Mouse (Mus musculus): ENCODE results near the gene Tent4a. TPM values are rescaled to one million over a fixed set of nuclear protein-coding genes. Genes with fewer than 3 reads are reported as not detected.

Tent4a gene
- polyA plus RNA-seq, 1 experiment from 2014 or later: 7.2 TPM

DNA sequence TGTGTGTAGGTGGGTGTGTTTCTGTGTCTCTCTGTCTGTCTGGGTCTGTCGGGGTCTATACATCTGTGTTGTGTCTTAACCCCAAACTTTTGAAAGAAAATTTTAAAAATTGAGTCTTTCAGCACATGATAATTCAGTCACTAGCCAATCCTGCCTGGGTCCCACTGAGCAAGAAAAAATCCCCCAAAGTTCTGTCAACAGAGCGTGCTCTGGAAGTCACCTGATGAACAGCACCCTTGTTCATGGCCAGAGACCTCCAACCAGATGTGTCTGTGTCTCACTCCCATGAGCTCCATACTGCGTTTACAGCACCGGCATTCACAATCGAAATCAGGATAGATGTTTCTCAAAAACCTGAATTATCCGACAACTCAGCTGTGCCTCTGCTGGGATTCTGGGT is 76.0 kb downstream of the Tent4a start:
- ATAC-seq (ENCODE audit: insufficient number of reproducible peaks, insufficient read depth, low FRiP score, low TSS enrichment, low read depth): no peak

GRCm38 (mm10) chr13:69457105-69457504 is 77.3 kb downstream of the Tent4a start:
- no peaks in the 10 kb centered on the region for H3K9me3 ChIP-seq
- no peak for ATAC-seq (ENCODE audit: insufficient number of reproducible peaks, insufficient read depth, low FRiP score, low TSS enrichment, low read depth)
- H3K27me3 ChIP-seq: no peaks in the 10 kb centered on the region
- no peak overlapping the region for H3K9ac ChIP-seq
- H3K36me3 ChIP-seq: no peaks in the 10 kb centered on the region
- H3K4me2 ChIP-seq: no peak overlapping the region
- no peak overlapping the region for H3K27ac ChIP-seq
- no peak overlapping the region for H3K4me3 ChIP-seq
- no peaks in the 10 kb centered on the region for H3K4me1 ChIP-seq
- WGBS: 78% methylated on average over 2 of the region's 2 CpGs

More for the DNA sequence above, 76.0 kb downstream of the Tent4a start:
- 89% methylated on average over 6 of the region's 6 CpGs for WGBS
- no peak overlapping the region for H3K27ac ChIP-seq
- no peaks in the 10 kb centered on the region for H3K4me1 ChIP-seq
- H3K9me3 ChIP-seq: no peaks in the 10 kb centered on the region
- H3K36me3 ChIP-seq: no peaks in the 10 kb centered on the region
- no peak overlapping the region for H3K4me2 ChIP-seq
- H3K27me3 ChIP-seq: no peaks in the 10 kb centered on the region
- no peak overlapping the region for H3K4me3 ChIP-seq
- H3K9ac ChIP-seq: no peak overlapping the region

GRCm38 (mm10) chr13:69456641-69457040 is 77.8 kb downstream of the Tent4a start:
- Histone ChIP-seq H3K4me1 (no peaks in the 10 kb centered on the region), H3K9ac (no peak overlapping the region), H3K4me3 (no peak overlapping the region), H3K4me2 (no peak overlapping the region), H3K36me3 (no peaks in the 10 kb centered on the region), H3K9me3 (no peaks in the 10 kb centered on the region), H3K27ac (no peak overlapping the region), H3K27me3 (no peaks in the 10 kb centered on the region)
- no peak for ATAC-seq (ENCODE audit: insufficient number of reproducible peaks, insufficient read depth, low FRiP score, low TSS enrichment, low read depth)
- WGBS: 68% methylated on average over 11 of the region's 11 CpGs

DNA sequence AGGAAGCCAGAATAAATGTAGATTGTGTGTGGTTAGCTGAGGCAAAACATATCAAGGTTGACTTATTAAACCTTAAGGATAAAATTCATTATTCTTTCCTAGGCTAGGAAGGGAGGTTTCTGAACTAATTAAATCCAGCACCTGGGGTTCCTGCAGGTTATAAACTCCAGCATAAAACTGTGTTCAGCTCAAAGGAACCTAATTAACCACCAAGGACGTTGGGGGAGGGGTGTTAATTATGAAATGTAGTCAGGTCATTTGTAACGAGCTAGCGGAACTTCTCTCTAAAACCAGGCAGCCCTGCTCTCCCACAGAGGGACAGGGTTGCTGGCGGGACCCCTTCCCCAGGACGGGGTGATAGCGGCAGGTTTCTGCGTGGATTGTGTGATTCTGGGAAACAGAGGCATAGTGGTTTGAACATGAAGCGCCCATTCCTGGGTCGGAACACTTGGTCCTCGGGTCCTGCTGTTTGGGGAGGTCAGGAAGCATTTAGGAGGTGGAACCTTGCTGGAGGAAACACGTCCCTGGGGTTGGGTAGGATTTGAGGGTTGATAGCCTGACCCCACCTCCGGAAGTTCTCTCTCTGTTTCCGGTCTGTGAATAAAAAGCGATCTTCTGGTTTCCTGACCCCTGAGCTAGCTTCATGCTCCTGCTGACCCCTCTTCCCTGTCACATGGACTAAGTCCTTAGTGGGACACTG is 78.8 kb downstream of the Tent4a start:
- Histone ChIP-seq H3K9me3 (no peaks in the 10 kb centered on the region), H3K27ac (no peak overlapping the region), H3K27me3 (no peaks in the 10 kb centered on the region), H3K4me1 (no peaks in the 10 kb centered on the region), H3K36me3 (no peaks in the 10 kb centered on the region), H3K9ac (no peak overlapping the region), H3K4me2 (no peak overlapping the region), H3K4me3 (no peak overlapping the region)
- WGBS: 77% methylated on average over 14 of the region's 14 CpGs
- no peak for ATAC-seq (ENCODE audit: insufficient number of reproducible peaks, insufficient read depth, low FRiP score, low TSS enrichment, low read depth)

Other genes starting within 250 kb of the Tent4a start
- 119 and 121 TPM in 2 replicates for gene Nsun2, start 871 bp downstream of the Tent4a start, polyA plus RNA-seq (2015; fragmentation: Nextera tagmentation; extraction: Ambion mirVana)
- 29.0 and 32.6 TPM in 2 replicates for gene Srd5a1, start 76.8 kb upstream of the Tent4a start, polyA plus RNA-seq (2015; fragmentation: Nextera tagmentation; extraction: Ambion mirVana)
- 0.80 and 1.1 TPM in 2 replicates for gene Ube2ql1, start 205.3 kb upstream of the Tent4a start, polyA plus RNA-seq (2015; fragmentation: Nextera tagmentation; extraction: Ambion mirVana)

All from embryonic facial prominence, embryonic 13.5 days (tissue).